Mouse (Mus musculus) adrenal gland, postnatal 4 days (tissue): Measurements from ENCODE around the gene Slc30a10. TPM values are rescaled to one million over a fixed set of nuclear protein-coding genes. Genes with fewer than 3 reads are reported as not detected.

ENCODE experiments used
- DNase-seq, 2 experiments: peaks; one replicate each; pipeline ENCODE4 v3.0.0; 2021 to 2022; ENCODE audit warnings: low spot score in 2 of 2, mixed read lengths in 2 of 2
- long read RNA-seq, 2 experiments: library from polyadenylated mRNA; stranded (forward); transcript quantifications; one replicate each; pipeline ENCODE4 v2.0.0; 2021
- total RNA-seq, 2 experiments: library from RNA; stranded (reverse); gene quantifications; 2 replicates each; pipeline ENCODE4 v1.2.3; 2021

Gene Slc30a10
- total RNA-seq: 1 to 10 TPM in 1 of 2 experiments, under 1 TPM in 1; 0.76 to 2.6 TPM
- long read RNA-seq, experiment 1, full-length matches to known transcripts: 1 of 3 reads
- long read RNA-seq, experiment 1, partial matches to known transcripts: 2 of 3 reads
- long read RNA-seq, experiment 1, other reads (novel, unspliced or antisense): 0 of 3 reads
- long read RNA-seq, experiment 2, full-length matches to known transcripts: 1 of 1 reads
- long read RNA-seq, experiment 2, partial matches to known transcripts: 0 of 1 reads
- long read RNA-seq, experiment 2, other reads (novel, unspliced or antisense): 0 of 1 reads

GRCm38 (mm10) chr1:185454575-185454954 lies at the start of gene Slc30a10:
TSS of gene Slc30a10 (plus strand) at chr1:185454848.
- DNase-seq: no peak

DNA sequence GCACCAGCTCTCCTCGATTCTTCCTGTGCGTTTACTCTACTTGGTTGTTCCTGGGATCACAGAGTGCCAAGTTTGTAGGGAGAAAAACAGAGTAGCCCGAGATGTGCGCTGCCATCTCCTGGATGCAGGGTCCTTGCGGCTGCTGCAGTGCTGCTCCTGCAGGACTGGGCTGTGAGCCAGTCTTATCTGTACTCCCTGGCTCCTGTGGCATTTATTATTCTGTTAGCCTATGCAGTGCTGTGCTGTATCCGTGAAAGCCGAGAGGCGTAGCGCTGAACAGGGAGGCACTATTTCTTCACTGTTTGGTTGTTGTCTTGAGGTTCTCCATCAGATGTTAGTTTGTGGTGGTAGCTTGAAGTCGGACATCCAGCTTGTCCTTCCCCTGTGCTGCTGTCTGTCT lies 48.7 kb upstream of the Slc30a10 start:
- no peak for DNase-seq

- no peak for DNase-seq
These were observed 44.8 kb upstream of the Slc30a10 start for GRCm38 (mm10) chr1:185409831-185410230.

GRCm38 (mm10) chr1:185418011-185418410 lies 36.6 kb upstream of the Slc30a10 start:
- no peak for DNase-seq

GRCm38 (mm10) chr1:185419805-185420204 lies 34.8 kb upstream of the Slc30a10 start:
- no peak for DNase-seq

- no peak for DNase-seq
These were observed 33.9 kb upstream of the Slc30a10 start for GRCm38 (mm10) chr1:185420776-185421175.

DNA sequence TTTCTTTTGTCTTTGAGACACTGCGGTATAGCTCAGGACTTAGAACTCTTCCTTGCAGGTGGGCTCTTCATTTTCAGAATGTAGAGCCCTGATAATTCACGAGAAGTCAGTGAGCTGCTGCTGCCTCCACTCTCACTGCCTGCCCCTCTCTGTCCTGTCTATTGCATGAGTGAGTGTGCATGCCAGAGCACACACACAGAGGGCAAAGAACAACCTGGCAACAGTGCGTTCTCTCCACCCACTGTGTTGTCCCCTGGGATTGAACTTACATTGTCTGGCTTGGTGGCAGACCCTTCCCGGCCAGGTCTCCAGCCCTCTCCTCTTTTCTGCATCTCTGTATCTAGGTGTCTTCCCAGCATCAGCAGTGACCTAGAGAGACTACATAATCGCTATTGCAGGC lies 28.1 kb upstream of the Slc30a10 start:
- no peak for DNase-seq

DNA sequence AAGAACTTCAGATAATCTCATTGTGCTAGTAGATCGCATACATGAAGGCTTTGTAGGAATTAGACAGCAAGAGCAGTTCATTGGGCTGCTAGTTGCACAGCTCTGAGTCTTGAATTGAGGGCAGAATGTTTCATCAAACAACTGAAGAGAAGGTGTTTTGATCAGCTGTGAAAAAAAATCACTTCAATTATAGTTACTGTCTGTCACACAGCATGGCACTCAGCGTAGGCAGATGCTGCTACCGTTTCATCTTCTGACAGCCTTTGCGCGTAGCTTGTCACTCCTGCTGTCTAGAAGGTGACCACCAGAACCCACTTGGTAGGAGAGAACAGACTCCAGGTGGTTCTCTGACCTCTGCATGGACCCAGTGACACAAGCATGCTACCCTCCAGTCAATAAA lies 24.2 kb upstream of the Slc30a10 start:
- no peak for DNase-seq

DNA sequence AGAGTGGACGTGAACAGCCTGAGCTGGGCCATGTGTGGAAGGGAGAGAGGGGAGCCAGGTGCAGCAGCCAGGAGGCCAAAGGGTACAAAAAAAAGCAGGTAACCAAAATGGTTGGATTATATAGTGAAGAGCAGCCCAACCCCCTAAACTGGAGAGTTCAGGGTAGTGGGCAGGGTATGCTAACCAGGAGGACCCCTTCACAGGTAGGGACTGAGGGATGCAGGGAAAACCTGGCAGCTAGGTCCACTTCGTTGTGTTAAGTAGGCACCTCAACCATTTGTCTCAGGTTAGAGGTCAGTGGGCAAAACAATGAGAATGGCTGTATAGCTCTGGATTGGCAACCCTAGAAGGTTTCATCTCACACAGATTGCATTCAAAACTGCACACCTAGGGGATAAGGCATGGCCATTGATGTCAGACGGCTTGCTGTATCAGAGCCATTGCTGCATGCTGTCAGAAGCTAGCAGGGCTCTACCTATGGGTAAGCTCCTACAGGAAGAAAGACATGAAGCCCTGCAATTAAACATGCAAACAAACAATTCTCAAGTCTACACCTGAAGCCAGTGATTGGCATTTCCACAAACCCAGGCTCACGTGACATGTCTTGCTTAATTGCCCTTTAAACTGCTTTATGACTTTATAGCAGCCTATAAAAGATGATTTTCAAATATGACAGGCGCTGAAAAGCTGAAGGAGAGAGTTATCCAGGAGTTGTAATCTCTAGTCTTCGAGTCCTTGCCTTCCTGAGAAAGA lies 23.2 kb upstream of the Slc30a10 start:
- DNase-seq: no peak

DNA sequence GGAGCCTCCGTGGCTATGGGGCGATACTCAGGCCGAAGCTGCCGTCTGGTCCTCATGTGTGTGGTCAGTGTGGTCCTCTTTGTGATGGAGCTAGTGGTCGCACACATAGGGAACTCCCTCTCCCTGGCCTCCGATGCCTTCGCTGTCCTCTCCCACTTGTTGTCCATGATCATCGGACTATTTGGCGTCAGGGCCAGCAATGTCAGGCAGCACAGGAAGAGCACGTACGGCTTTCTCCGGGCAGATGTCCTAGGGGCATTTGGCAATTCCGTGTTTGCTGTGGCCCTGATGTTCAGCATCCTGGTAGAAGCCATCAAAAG lies 22.7 kb upstream of the Slc30a10 start:
- no peak for DNase-seq

GRCm38 (mm10) chr1:185433112-185433511 lies 21.5 kb upstream of the Slc30a10 start:
- DNase-seq: no peak

GRCm38 (mm10) chr1:185438841-185439580 lies 15.6 kb upstream of the Slc30a10 start:
- DNase-seq: no peak

DNA sequence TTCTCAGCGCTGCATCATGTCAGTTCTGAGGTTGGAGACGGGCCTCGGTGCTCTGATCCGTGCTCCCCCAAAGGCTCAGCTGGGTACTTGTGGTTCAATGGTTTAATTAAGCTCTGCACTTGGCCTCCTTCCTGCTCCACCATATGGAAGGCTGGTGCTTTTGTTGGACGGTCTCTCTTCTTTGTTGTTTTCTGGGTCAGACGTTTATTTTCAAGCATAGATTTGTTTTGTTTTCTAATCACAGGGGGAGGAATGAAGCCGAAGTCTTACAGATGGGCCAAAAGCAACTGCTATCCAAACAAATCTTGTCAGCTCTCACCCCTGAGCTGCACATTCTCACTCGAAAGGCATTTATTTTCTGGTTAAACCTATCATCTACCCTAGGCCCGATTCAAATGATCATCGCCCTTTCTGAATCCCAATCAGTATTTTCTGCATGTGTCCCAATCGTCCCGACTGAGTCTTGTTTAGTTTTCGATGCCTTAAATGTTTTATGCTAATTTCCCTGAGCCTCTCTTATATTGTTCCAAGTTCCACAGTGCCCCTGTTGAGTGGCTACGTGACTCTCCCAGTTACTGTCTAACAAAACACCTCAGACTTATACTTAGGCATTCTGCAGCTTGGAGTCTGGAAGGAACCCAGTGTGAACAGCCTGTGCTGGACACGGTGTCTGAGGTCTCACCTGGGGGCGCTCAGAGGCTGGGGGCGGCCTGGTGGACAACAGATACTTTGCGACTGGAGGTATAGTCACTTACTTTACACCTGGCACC lies 12.8 kb upstream of the Slc30a10 start:
- DNase-seq: no peak

GRCm38 (mm10) chr1:185448936-185449335 lies 5.7 kb upstream of the Slc30a10 start:
- DNase-seq: no peak

DNA sequence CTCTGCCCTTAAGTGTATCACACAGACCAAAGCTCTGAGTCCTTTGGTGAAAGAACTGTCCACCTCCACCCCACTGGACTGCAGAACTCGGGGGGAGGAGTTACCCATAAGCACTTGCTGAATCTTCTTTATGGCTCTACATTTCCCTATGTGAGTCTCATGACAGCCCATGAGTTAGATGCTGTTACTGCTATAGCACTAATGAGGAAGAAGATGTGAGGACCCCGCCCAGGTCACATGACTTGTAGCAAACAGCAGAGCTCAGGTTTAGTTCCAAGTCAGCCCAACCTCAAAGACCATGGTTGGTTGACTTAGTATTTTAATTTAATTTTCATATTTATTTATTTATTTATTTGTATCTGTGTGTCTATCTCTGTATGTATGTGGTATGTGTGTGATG lies 4.9 kb upstream of the Slc30a10 start:
- DNase-seq: no peak

GRCm38 (mm10) chr1:185451077-185451476 lies 3.6 kb upstream of the Slc30a10 start:
- no peak for DNase-seq

- no peak for DNase-seq
These were observed 3.2 kb upstream of the Slc30a10 start for GRCm38 (mm10) chr1:185451495-185451894.

DNA sequence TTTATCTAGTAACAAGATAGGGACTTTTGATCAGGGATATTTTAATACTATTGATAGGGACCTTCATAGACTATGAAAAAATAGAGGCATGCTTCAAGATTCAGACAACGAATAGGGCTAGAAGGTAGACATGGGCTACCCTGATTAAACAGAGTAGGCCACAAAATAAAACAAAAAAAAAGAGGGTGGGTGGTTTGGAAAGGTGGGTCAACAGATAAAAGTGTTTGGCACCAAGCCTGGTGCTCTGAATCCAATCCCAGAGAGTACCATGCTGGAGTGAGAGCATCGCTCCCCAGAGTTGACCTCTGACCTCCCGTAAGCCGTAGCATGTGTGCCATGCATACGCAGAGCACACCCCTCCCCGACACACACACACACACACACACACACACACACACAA lies 2.2 kb upstream of the Slc30a10 start:
- DNase-seq: no peak

DNA sequence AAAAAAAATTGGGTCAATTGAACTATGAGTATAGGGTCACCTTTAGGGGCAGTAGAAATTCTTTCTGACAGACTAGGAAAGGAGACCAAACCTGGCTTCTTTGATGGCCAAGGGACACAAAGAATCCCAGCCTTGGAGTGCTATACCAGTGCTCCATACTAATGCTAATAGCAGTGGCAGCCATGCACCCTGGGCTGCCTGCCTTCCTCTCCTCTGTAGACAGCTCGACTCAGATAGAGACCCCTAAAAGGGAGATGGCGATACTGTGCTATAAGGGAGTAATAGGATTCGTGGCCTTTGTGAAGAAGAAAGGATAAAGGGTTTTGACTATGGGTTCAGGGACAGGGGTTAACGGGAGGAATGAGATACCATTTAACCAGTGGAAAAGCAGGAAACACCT lies 504 bp upstream of the Slc30a10 start:
- no peak for DNase-seq

- DNase-seq: no peak
These were observed 480 bp downstream of the Slc30a10 start for GRCm38 (mm10) chr1:185454955-185455701.

GRCm38 (mm10) chr1:185456327-185456726 lies 1.7 kb downstream of the Slc30a10 start:
- no peak for DNase-seq
